Mouse (Mus musculus): ENCODE results near the gene Mak. TPM values are rescaled to one million over a fixed set of nuclear protein-coding genes. Genes with fewer than 3 reads are reported as not detected.
"Not testable (repeated sequence)": the region's sequence is repeated elsewhere in the genome, so short reads cannot be mapped to it uniquely, and the experiment has no call there.

Mak gene
- polyA plus RNA-seq, 1 experiment from 2014 or later, result 2.6 TPM

DNA sequence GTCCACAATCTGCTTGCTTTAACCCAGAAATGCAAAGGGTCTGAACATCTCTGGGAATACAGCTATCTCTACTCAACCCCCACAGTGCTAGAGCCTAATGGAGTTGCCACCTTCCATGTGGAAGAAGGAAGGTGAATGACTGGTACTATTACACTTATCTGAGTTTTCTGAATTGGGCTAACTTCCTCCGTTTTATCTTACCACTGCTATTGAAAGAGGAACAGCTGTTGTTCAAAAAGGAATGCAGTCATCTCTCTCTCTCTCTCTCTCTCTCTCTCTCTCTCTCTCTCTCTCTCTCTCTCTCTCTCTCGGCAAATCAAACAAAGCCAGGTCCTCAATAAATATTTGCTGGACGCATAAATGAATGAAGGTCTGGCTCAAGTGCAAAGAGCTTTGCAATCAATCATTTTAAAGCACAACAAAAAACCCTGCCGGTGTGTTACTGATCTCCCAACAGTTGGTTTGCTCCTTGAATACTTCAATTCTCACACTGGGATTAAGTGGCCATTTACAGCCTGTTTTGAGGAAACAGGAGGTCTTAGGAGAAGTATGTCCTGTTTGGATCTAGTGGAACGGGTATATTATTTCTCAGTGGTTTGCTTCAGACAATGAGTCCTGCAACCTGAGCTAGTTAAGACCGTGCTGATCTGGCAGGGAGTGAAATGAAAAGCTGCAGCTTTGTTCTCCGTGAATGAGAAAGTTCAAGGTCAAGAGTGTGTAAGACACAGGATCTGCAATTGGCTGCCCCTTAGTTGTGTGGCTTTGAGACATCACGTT is 84.8 kb downstream of the Mak start:
- WGBS, result 10% methylated on average over 8 of the region's 8 CpGs
- Histone ChIP-seq H3K9ac (replicated peaks; ENCODE audit: low read depth) (no peak overlapping the region), H3K9me3 (ENCODE audit: low read length) (no peaks in the 10 kb centered on the region), H3K4me2 (replicated peaks; ENCODE audit: low read depth, low read length) (no peak overlapping the region), H3K27me3 (replicated peaks; ENCODE audit: insufficient read depth, low read length) (no peaks in the 10 kb centered on the region), H3K36me3 (ENCODE audit: insufficient read depth, low read length) (no peaks in the 10 kb centered on the region), H3K27ac (ENCODE audit: low read length) (no peak overlapping the region), H3K4me3 (ENCODE audit: low read depth, low read length) (no peak overlapping the region), H3K4me1 (ENCODE audit: insufficient read depth, low read depth, low read length) (no peaks in the 10 kb centered on the region)
- no peak; the same call in 1 of the 2 replicates for ATAC-seq
- TF ChIP-seq CTCF (IDR thresholded peaks at IDR 0.05) (no peak), EP300 (IDR thresholded peaks at IDR 0.05) (no peak)
- peak; percentile 10 for DNase-seq (ENCODE audit: low spot score)

DNA sequence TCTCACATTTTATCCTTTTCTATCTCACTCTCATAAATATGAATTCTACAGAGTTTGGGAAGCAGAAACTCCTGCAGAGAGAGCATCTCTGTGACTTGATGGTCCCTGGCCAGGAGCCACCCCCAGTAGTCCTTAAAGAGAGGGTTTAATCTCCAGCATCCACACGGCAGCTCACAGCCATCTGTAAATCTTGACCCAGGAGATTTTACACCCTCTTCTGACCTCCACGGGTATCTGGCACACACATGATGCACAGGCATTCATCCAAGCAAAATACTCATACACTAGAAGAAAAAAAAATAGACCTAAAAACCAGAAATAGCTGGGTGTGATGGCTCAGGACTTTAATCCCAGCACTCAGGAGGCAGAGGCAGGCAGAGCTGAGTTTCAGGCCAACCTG is 91.1 kb downstream of the Mak start:
- TF ChIP-seq EP300 (IDR thresholded peaks at IDR 0.05) (no peak), CTCF (IDR thresholded peaks at IDR 0.05) (no peak)
- no peak for ATAC-seq
- H3K9ac ChIP-seq (replicated peaks; ENCODE audit: low read depth), result no peak overlapping the region
- H3K9me3 ChIP-seq (ENCODE audit: low read length), result no peaks in the 10 kb centered on the region
- no peaks in the 10 kb centered on the region for H3K27me3 ChIP-seq (replicated peaks; ENCODE audit: insufficient read depth, low read length)
- H3K4me1 ChIP-seq (ENCODE audit: insufficient read depth, low read depth, low read length), result no peaks in the 10 kb centered on the region
- no peak overlapping the region for H3K4me2 ChIP-seq (replicated peaks; ENCODE audit: low read depth, low read length)
- no peaks in the 10 kb centered on the region for H3K36me3 ChIP-seq (ENCODE audit: insufficient read depth, low read length)
- no peak overlapping the region for H3K4me3 ChIP-seq (ENCODE audit: low read depth, low read length)
- DNase-seq (ENCODE audit: low spot score), result no peak
- 72% methylated on average over 2 of the region's 2 CpGs for WGBS
- no peak overlapping the region for H3K27ac ChIP-seq (ENCODE audit: low read length)

DNA sequence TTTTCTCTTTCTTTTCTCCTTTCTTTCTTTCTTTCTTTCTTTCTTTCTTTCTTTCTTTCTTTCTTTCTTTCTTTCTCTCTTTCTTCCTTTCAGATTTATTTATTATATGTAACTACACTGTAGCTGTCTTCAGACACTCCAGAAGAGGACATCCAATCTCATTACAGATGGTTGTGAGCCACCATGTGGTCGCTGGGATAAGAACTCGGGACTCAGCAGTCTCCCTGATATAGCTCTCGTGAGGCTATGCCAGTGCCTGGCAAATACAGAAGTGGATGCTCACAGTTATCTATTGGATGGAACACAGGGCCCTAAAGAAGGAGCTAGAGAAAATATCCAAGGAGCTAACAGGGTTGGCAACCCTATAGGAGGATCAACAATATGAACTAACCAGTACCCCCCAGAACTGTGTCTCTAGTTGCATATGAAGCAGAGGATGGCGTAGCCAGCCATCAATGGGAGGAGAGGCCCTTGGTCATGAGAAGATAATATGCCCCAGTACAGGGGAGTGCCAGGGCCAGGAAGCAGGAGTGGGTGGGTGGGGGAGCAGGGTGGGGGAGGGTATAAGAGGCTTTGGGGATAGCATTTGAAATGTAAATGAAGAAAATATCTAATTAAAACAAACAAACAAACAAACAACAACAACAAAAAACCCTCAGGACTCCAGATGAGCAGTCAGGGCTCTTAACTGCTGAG is 91.8 kb downstream of the Mak start:
- H3K4me1 ChIP-seq (ENCODE audit: insufficient read depth, low read depth, low read length); H3K9me3 ChIP-seq (ENCODE audit: low read length); H3K4me3 ChIP-seq (ENCODE audit: low read depth, low read length); DNase-seq (ENCODE audit: low spot score); H3K27ac ChIP-seq (ENCODE audit: low read length); ATAC-seq; H3K9ac ChIP-seq (replicated peaks; ENCODE audit: low read depth); H3K4me2 ChIP-seq (replicated peaks; ENCODE audit: low read depth, low read length); H3K36me3 ChIP-seq (ENCODE audit: insufficient read depth, low read length); H3K27me3 ChIP-seq (replicated peaks; ENCODE audit: insufficient read depth, low read length): not testable (repeated sequence)
- 63% methylated on average over 4 of the region's 4 CpGs for WGBS

DNA sequence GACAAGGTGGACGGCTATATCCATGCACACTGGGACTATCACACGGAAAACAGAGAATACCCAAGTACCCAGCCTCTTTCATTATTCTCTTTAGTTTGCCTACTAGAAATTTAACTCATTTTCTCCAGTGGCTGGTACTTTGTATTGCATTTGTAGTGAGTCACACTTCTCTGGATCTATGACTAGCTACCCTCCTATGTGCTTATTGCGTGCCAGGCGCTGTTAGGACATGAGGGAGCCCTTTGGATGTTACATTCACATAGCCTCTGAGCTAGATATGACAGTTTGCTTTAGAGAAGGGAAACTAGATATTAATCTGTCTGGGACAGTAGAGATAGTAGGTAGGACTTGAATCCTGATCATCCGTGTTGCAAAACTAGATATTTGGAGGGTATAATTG is 93.4 kb downstream of the Mak start:
- Histone ChIP-seq H3K4me2 (replicated peaks; ENCODE audit: low read depth, low read length) (no peak overlapping the region), H3K4me1 (ENCODE audit: insufficient read depth, low read depth, low read length) (no peaks in the 10 kb centered on the region), H3K9me3 (ENCODE audit: low read length) (no peaks in the 10 kb centered on the region), H3K9ac (replicated peaks; ENCODE audit: low read depth) (no peak overlapping the region), H3K36me3 (ENCODE audit: insufficient read depth, low read length) (no peaks in the 10 kb centered on the region), H3K4me3 (ENCODE audit: low read depth, low read length) (no peak overlapping the region), H3K27me3 (replicated peaks; ENCODE audit: insufficient read depth, low read length) (no peaks in the 10 kb centered on the region), H3K27ac (ENCODE audit: low read length) (no peak overlapping the region)
- DNase-seq (ENCODE audit: low spot score) (no peak), ATAC-seq (no peak)
- TF ChIP-seq EP300 (IDR thresholded peaks at IDR 0.05), result no peak
- TF ChIP-seq CTCF (IDR thresholded peaks at IDR 0.05), result no peak
- WGBS, result 91% methylated on average over 5 of the region's 5 CpGs

DNA sequence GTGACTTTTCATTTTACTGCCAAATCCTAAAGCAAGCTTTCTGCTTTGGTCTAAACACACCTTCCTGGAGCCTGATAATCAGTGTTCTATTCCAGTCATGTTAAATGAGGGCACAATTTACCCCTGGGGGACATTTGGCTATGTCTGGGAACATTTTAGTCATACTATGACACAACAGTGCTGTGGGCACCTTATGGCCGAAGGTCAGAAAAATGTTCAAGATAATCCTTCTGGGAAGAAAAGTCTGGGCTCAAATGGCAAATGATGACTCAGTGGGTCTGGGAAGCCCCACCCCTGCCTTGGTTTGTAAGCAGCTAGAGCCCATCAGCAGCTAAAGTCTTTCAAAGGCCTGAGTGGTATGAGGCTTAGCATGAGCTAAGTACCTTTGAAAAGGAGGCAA is 96.7 kb downstream of the Mak start:
- TF ChIP-seq CTCF (IDR thresholded peaks at IDR 0.05), result no peak
- no peak for TF ChIP-seq EP300 (IDR thresholded peaks at IDR 0.05)
- Histone ChIP-seq H3K27ac (ENCODE audit: low read length) (no peak overlapping the region), H3K4me3 (ENCODE audit: low read depth, low read length) (no peak overlapping the region), H3K36me3 (ENCODE audit: insufficient read depth, low read length) (no peaks in the 10 kb centered on the region), H3K4me2 (replicated peaks; ENCODE audit: low read depth, low read length) (no peak overlapping the region), H3K9me3 (ENCODE audit: low read length) (no peaks in the 10 kb centered on the region), H3K27me3 (replicated peaks; ENCODE audit: insufficient read depth, low read length) (no peaks in the 10 kb centered on the region), H3K4me1 (ENCODE audit: insufficient read depth, low read depth, low read length) (no peaks in the 10 kb centered on the region), H3K9ac (replicated peaks; ENCODE audit: low read depth) (no peak overlapping the region)
- 87% methylated on average over 1 of the region's 1 CpGs for WGBS
- no peak for ATAC-seq
- DNase-seq (ENCODE audit: low spot score), result no peak

DNA sequence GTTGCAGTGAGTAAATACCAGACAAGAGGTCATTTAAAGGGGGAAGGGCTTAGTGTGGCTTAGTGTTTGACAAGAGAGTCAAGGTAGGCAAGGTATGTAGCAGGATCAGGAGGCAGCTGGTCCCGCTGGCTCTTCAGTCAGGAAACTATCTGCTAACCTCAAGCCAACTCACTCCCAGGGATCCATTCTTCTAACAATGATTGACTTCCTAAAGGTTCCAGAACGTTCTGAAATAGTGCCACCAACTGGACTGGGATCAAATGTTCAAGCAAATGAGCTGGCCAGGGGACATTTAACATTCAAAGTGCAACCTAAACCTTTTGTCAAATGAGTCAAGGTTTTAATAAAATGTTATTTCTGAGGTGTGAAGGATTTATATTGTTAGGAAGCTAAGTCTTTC is 100.2 kb downstream of the Mak start:
- no peak overlapping the region for H3K4me3 ChIP-seq (ENCODE audit: low read depth, low read length)
- ATAC-seq, result peak; percentile 35; the same call in 1 of the 2 replicates
- H3K4me1 ChIP-seq (ENCODE audit: insufficient read depth, low read depth, low read length), result no peaks in the 10 kb centered on the region
- H3K9ac ChIP-seq (replicated peaks; ENCODE audit: low read depth), result no peak overlapping the region
- H3K27ac ChIP-seq (ENCODE audit: low read length), result no peak overlapping the region
- H3K36me3 ChIP-seq (ENCODE audit: insufficient read depth, low read length), result no peaks in the 10 kb centered on the region
- DNase-seq (ENCODE audit: low spot score), result peak; percentile 57
- no peak overlapping the region for H3K4me2 ChIP-seq (replicated peaks; ENCODE audit: low read depth, low read length)
- no peaks in the 10 kb centered on the region for H3K27me3 ChIP-seq (replicated peaks; ENCODE audit: insufficient read depth, low read length)
- 26% methylated on average over 2 of the region's 2 CpGs for WGBS
- H3K9me3 ChIP-seq (ENCODE audit: low read length), result no peaks in the 10 kb centered on the region
- TF ChIP-seq CTCF (IDR thresholded peaks at IDR 0.05) (peak; percentile 58), EP300 (IDR thresholded peaks at IDR 0.05) (no peak)
